Mouse (Mus musculus) central nervous system, embryonic 11.5 days (tissue): ENCODE data around the gene Pde1a. TPM values are rescaled to one million over a fixed set of nuclear protein-coding genes. Genes with fewer than 3 reads are reported as not detected.

Experiments used
- polyA plus RNA-seq: library from polyadenylated mRNA; depleted of rRNA; stranded (reverse); fragments of >200 nt; gene quantifications from 2 replicates; pipeline ENCODE4 v1.2.3, GENCODE M21; 2012; rRNA removed

The Pde1a gene
- 2.0 and 3.1 TPM in 2 replicates for polyA plus RNA-seq

GRCm38 (mm10) chr2:80128861-80129698, at the start of gene Pde1a:
Gene Pde1a (minus strand): TSS chr2:80129458.

Other genes with a start within 250 kb of the Pde1a start
- gene Prdx6b, start 163.0 kb upstream of the Pde1a start, polyA plus RNA-seq = not detected in 2 replicates
- gene Dnajc10, start 186.0 kb upstream of the Pde1a start, polyA plus RNA-seq = 54.0 and 62.1 TPM in 2 replicates